Mouse (Mus musculus): ENCODE data around the gene Cx3cr1.
"Not testable (repeated sequence)": the region's sequence is repeated elsewhere in the genome, so short reads cannot be mapped to it uniquely, and the experiment has no call there.

Gene Cx3cr1

DNA sequence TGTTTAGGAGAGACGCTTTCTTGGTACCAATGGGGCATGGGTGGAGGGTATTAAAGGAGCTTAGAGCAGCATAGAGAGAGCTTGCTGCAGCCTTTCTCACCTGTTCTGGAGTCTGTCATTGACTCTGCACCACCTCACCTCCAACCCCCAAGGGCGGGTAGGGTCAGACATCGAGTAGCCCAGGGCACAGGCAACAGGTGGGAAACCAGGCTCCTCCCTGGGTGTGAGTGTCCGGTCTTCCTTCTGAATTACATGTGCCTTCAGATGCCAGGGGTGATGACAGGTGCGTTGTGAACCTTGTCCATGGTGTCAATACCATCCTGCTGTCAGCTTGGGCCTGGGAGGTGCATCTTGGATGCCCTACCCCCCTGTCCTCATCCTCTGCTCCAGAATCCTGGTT lies 45.1 kb downstream of the Cx3cr1 start:
- no peak for DNase-seq (ENCODE audit: low spot score)

DNA sequence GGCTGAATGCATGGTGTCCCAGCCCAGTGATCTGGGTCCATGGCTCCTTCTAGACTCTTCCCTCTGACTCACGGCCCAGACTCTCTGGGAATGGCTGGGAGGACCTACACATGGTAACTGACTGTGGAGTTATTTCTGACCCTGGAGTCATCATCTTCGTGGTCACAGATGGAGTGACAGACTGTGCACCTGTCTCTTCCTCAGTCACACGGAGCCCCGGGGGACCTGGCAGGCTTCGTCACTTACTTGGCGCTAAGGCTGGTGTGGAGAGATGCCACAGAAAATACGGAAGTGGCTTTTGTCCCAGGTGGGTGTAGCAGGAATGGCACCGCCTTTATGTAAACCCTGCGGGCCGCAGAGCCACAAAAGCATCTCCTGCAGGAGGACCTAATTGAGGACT lies 45.5 kb downstream of the Cx3cr1 start:
- no peak for DNase-seq (ENCODE audit: low spot score)

DNA sequence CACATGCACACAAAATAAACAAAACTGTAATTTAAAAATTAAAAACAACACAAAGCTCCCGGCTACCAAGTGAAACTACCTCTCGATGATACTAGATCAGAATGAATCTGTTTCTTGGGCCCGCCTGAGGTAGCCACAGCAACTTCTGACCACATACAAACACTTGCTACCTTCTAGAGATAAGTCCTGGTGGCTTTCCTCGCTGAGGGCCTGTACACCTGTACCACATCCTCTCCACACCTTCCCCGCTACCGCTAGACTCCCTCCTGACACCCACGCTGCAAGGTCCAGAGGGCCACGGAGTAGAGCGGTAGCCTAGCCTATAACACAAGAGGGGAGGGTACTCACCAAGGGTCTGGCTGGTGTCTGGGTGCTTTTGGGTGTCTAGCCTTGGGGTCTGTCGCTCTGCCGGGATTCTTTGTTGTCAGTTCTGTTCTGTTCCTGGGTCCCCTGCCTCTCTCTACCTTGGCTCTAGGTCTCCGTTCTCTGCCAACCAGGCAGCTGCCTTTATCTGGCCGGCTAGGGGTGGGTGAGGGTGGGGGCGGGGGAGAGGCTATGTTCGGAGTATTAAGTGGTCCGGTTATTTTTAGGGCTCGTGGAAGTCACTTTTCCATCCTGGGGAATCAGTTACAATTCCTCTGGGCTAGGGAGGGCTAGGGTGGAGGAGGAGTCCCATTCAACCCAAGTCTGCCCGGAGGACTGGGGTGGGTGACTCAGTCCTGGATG lies 46.4 kb downstream of the Cx3cr1 start, which contains the start of gene Xirp1:
Xirp1 (minus strand) TSS at position 513 of the 726 bp plus-strand sequence.
- no peak for DNase-seq (ENCODE audit: low spot score)

DNA sequence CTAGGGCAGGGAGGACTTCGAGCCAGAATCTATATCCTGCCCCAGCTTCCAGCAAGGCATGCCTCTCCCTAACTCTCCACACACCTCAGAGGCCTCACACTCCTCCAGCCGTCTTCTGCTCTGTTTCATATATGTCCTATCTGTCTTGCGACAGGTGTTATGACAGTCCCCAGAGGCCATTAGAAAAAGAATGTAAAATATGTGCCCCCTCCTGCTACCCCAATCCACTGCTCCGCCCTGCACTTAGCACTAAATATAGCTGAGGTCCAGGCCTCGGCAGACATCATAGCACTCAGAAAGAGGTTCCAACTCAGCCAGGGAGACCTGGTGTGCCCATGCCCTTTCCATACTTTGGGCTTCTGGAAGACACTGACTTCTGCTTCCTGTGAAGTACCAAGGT lies 48.5 kb downstream of the Cx3cr1 start:
- no peak for DNase-seq (ENCODE audit: low spot score)

DNA sequence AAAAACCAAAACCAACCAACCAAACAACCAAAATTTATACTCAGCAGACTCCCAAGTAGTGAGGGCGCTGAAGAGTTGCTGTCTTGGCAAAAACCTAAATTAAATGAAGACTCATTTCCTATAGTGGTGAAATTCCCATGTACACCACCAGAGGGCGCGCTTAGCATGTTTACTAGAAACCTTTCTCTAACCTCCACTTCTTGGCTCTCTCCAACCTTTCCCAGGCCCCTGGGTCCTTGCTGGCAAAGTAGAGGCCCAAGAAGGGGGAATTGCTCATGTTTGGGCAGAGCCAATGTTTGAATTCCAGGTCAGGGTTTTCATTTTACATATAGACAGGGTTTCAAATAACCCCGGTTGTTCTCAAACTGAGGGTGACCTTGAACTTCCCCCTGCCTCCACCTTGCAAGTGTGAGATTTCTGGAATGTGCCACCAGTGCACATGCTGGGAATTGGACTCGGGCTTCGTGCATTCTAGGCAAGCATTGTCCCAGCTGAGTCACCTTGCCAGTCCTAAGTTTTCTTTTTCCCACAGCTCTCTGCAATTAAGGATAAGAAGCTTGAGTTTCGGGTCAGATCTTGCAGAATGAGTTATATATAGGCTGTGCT lies 49.3 kb downstream of the Cx3cr1 start:
- peak; percentile 74 for DNase-seq (ENCODE audit: low spot score)

DNA sequence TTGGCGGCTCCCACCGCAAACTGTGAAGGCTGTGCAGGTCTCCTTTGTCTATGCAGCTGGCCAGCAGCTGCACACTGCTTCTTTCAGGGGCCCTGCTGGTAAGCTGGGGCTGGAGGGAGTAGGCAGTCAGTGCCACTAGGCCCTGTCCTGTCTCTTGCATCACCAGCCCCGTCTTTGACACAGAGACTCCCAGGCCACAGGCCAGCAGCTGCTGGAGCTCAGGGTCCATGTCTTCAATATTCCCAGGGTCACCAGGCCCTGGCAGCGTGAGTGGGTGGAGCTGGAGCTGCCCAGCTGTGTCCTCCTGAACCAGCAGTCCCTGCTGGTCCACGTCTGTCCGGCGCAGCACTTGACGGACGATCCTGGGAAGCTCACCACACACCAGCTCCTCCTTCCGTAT lies 52.7 kb downstream of the Cx3cr1 start:
- DNase-seq (ENCODE audit: low spot score), result no peak

DNA sequence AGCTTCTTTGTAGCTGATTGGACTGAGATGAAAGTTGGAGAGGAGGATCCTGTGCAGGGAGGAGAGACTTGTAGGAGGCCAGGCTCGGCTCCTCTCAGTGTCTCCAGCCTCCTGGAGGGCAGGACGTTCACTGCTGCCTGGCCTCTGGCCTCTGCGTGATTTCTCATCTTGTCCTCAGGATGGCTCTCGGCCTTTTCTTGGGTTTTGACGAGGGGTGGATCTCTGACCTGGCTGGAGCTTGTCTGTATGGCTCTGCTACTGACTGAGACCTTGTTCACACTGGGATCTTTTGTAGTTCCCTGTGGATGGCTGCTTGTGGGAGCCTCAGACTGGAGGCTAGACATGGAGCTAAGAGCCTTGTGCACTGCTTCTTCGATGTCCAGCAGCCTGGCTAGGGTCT lies 54.9 kb downstream of the Cx3cr1 start:
- no peak for DNase-seq (ENCODE audit: low spot score)

DNA sequence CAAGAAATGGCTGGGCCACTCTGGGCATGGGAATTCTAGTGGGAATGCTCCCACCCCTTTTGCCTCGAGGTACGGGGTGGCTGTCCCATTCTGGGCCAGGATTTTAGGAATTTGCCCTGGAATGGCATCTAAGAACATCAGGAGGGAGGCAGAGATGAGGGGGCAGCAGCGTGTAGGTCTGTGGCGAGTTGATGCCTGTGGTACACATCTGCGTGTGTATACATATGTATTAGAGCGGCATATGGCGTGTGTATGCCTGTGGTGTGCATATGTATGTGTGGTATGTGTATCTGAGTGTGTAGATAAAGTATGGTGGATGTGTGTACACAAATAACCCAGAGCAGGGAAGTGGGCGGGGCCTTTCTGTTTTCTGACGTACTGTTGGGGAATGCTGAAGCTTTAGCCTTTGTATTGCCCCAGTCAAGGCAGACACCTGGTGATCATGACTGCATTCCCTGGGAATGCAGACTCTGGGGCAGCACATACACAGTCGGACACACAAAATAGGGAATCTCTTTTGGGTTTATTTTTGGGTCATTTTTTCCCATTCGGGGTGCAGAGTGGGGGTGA lies 56.3 kb downstream of the Cx3cr1 start:
- DNase-seq (ENCODE audit: low spot score), result no peak

DNA sequence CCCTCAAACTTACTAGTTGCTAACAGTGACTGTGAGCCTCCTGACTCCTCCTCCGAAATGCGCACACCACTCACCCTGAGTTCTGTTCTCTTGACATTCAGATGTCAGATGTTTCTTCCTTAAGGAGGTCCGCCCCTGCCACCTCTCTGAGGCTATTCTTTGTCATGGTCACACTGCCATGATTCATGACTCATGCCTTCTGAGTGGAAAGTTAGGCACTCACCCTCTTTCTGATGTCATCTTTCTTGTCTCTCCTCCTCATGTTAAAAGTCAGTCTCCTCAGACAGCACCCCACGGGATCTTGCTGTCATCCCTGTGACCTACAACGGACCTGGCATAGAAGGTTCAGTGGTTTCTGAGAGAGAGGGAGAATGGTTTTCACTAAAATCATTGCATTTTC lies 56.9 kb downstream of the Cx3cr1 start:
- peak; percentile 53 for DNase-seq (ENCODE audit: low spot score)

DNA sequence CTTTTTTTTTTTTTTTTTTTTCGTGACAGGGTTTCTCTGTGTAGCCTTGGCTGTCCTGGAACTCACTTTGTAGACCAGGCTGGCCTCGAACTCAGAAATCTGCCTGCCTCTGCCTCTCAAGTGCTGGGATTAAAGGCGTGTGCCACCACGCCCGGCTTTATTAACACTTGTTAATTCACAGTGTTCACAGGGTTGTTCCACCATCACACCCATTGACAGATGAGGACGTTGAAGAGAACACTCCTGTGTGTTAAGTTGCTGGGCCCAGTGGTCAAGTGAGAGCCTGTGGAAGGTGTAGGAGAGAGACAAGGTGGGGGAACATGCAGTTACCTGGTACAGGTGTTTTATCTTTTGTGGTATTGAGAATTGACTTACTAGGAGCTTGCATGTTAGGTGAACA lies 57.5 kb downstream of the Cx3cr1 start:
- DNase-seq (ENCODE audit: low spot score), result not testable (repeated sequence)

DNA sequence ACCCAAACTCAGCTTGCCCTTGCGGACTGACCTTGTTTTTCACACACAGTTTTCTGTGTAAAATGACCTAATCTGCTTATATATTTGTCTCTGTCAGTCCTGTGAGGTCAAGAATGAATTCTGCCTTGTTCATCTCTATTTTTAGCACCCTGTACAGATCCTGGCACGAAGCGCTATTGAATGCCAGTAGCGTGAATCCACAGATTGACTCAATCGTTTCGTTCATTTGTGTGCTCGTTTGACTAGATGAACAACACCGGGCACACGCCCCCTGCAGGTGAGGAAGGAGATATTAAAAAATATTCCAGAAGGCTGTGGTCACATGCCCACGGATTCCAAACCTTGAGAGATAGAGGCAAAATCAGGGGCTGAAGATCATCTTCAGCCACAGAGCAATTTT lies 58.1 kb downstream of the Cx3cr1 start:
- DNase-seq (ENCODE audit: low spot score), result peak; percentile 94

DNA sequence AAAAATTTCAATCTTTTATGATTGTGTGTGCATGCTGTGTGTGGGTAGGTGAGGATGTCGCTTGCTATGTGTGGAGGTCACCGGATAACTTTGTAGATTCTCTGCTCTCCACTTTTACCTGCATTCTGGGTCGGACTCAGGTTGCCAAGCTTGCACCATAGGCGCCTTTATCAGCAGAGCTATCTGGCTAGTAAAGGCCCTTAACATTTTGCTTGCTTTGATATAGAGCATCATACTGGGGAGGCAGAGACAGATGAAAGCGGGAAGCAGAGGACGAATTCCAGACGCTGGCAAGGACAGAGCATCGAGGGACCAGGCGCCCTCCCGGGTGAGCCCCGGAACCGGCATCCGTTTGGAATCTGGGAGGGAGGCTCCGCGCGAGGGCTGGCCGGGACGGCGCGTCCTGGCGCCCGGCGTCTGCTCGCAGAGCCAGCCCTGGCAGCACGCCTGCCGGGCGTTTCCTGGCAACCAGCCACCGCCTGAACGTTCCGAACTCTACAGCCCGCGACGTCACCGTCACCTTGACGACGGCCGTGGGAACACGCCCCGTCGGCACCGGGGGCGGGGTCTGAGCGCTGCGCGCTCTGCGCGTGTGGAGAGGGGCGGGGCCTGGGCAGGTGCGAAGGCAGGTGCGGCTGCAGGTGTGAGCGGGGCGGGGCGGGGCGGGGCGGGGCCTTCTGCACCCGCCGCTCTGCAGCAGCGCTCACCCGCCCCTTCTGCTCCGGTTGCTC lies 58.7 kb downstream of the Cx3cr1 start:
- peak; percentile 97 for DNase-seq (ENCODE audit: low spot score)

DNA sequence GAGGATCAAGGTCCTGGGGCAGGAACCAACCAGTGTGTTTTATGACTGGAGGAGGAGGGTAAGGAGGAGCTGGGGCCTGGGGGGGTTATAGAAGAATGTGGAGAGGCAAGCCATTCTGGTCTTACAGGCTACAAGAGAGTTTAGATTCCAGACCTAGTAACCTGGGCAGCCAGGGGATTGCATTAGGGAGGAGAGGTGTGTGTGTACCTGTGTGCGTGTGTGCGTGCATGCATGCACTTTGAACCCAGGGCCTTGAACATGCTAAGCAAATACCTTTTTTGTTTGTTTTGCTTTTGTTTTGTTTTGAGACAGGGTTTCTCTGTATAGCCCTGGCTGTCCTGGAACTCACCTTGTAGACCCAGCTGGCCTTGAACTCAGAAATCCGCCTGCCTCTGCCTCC lies 59.8 kb downstream of the Cx3cr1 start:
- no peak for DNase-seq (ENCODE audit: low spot score)

DNA sequence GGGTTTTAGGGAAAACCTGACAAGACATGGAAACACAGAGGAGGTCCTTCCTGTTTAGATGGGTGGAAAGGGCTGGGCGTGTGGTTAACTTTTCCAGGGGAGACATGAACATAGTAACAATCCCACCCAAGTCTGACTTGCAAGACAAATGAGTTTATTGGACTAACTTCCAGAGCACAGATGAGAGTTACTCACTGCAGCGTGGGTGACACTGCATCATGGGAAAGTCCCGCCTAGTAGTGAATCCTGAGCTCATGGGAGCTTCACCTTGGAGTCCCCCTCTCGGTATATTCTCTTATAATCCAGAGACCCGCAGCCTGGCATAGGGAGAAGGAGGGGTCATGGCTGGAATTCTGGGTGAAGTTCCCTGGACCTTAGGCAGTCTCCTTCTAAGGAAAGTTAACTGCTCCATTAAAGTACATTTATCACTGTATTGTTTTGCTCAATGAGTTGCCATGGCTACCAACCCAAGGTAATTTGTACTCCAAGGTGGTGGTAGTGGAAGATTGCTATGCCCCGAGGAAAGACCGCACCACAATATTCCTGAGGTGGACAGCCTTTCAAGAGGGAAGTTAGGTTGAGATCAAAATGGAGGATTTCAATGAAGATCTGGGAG lies 60.3 kb downstream of the Cx3cr1 start:
- DNase-seq (ENCODE audit: low spot score), result no peak

DNA sequence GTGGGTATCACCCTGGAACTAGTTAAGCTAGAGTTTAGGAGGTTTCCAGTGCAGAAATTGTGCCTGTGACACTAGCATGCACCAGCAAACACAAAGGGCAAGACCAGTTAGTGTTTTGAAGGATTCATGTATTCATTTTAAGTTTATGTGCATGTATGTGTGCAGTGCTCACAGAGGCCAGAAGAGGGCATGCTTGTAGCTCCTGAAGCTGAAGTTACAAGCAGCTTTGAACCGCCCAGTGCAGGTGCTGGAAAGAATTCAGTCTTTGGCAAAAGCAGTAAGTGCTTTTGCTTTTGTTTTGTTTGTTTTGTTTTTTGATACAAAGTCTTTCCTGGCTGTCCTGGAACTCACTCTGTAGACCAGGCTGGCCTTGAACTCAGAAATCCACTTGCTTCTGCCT lies 61.8 kb downstream of the Cx3cr1 start:
- no peak for DNase-seq (ENCODE audit: low spot score)

DNA sequence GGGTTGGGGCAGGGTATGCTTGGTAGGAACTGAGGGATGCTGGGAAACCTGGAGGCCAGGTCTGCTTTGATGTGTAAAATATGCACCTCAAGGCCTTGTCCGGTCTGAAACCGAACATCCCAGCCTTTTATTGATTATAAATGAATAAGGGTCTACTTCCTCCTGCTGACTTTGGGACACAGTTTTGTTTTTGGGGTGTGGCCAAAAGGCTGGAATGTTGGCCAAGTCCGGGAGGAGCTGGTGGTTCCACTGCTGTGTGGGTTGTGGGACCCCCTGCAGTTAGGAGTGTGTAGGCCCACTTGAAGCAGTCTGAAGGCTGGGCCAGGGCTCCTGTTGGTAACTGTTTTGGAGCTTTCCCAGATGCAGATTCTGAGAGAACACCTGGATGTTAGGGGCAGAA lies 63.7 kb downstream of the Cx3cr1 start:
- no peak for DNase-seq (ENCODE audit: low spot score)

DNA sequence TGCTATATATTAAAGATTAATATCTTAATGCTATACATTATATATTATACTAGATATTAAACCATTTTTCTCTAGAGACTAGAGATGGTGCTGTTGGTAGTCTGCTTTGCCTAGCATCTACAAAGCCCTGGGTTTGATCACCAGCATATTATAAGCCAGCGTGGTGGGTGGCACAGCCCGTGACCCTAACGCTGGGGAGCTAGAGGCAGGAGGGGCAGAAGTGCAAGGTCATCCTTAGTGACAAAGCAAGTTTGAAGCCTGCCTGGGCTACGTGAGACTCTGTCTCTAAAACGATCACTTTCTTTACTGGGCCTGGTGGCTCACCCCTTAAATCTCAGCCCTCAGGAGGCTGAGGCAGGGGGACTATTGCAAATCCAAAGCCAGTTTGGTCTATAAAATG lies 66.8 kb downstream of the Cx3cr1 start:
- no peak for DNase-seq (ENCODE audit: low spot score)

DNA sequence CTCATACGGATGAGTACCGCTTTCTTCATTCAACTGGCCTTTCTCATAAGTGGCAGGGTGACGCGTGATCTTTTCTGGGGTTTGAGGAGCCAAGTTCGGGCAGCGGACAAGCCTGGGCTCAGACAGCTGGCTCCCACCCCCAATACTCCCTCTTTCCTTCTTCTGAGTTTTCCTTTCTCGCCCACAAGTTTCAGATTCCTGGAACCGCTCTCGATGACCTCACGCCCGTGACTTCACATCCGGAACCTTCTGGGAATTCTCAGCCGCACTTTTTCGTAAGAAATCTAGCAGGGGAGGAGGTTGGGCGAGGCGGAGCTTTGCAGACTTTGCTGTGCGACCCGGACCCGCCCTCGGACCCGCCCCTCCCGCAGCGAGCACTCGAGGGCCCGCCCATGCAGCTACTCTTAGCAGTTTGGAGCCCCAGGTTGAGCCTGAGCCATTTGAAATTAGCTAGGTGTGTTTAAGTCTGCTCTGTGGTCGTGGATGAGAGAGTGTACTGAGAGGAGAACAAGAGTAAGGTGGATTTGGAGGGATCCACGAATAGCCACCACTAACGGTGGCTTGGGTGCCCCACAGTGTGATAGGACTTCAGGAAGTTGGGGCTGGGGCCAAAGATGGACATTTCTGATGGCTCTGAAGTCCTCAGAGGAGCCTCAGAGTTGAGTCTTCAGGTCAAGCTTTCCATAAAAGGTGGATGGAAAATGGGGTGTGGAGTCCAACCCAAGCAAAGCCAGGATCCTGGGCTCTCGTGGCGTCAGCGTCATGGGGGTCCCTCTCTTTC lies 67.5 kb downstream of the Cx3cr1 start:
- no peak for DNase-seq (ENCODE audit: low spot score)

DNA sequence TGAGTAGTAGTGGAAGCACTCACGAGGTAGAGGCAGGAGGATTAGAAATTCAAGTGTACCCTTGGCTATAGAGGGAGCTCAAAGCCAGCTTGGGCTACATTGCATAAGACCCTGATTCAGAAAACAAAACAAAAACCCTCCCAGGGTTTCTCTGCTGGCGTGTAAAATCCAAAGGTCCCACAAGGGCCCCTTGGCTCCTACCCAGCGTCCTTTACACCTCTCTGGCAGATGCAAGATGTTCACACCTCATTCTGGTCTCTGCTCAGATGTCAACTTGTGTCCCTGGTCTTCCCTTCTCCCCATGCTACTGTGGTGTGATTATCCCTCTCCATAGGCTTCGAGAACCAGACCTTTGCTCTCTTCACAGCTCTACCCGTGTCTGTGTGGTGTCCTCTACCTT lies 68.9 kb downstream of the Cx3cr1 start:
- DNase-seq (ENCODE audit: low spot score), result no peak

DNA sequence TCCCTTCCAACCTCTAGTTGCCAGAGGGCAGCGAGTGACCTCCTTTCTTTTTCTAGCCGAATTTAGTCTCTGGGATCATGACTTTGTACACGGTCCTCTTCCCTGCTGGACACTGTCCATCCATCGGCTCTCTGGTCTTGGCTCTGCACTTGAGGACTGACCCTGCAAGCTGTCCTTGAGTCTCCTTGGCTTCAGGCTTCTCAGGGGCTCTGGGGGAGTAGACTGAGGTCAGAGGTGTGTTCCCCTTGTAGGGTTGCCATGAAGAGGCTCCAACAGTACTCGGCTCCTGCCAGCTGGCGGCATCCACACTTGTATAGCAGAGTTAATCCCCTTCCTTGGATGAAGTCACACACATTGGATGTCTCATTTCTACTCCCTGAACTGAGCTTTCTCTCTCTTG lies 70.0 kb downstream of the Cx3cr1 start:
- DNase-seq (ENCODE audit: low spot score), result no peak

DNA sequence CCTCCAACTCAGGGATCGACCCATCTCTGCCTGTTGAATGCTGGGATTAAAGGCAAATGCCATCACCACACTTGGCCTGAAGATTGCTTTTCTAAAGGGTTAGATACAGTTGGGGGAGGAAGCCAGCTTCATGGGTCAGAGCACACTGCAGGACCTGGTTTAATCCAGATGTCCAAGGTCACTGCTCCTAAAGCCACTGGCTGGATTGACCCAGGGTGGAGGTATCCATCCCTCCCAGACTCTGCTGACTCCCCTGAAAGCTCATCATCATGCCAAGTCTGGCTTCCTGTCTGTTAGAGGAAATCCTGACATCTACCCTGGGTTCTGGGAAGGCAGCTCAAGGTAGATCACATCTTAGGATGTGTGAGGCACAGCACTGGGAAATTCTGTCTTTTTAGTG lies 70.9 kb downstream of the Cx3cr1 start:
- no peak for DNase-seq (ENCODE audit: low spot score)

DNA sequence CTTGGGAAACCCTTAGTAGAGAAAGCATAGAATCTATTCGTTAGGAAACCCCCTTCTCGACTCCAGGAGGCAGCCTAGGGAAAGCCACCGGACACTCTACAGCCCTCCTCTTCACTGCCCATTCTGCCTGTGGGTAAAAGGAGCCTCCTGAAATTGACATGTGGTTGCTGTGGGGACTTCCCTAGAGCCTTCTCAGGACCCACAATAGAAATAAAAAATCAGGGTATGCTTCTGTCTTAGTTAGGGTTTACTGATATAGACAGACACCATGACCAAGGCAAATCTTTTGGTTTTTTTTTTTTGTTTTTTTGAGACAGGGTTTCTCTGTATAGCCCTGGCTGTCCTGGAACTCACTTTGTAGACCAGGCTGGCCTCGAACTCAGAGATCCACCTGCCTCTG lies 73.6 kb downstream of the Cx3cr1 start:
- DNase-seq (ENCODE audit: low spot score), result no peak

All from MN1 (cell line).